Mouse (Mus musculus) embryo, embryonic 10 days (tissue): ENCODE measurements at regions not wholly inside any gene's neighbourhood (a gene's known extent, or its start where the extent isn't known, plus 50 kb on each side); places are given as distances from the start of the nearest gene placed in this dataset.
A peak's percentile ranks its signal among the peaks of the same experiment; 100 is the strongest.

Experiments
- DNase-seq: peaks from one replicate; pipeline ENCODE4 v3.0.0-alpha.2; 2015; ENCODE audit warnings: low spot score

GRCm38 (mm10) chr7:119089931-119090330 lies 94.5 kb downstream of the Gpr139 start:
- DNase-seq = no peak

- no peak for DNase-seq
Measured at GRCm38 (mm10) chr7:119088537-119088936, 93.5 kb upstream of the Gprc5b start.

- DNase-seq = no peak
Measured at GRCm38 (mm10) chr7:119087723-119088419, 92.9 kb upstream of the Gprc5b start.

GRCm38 (mm10) chr7:119085696-119086451 lies 90.9 kb upstream of the Gprc5b start:
- DNase-seq = peak; percentile 41

- DNase-seq = peak; percentile 37
Measured at GRCm38 (mm10) chr7:119076712-119077619, 82.0 kb upstream of the Gprc5b start.

GRCm38 (mm10) chr7:119066026-119066425 lies 71.0 kb upstream of the Gprc5b start:
- no peak for DNase-seq
